Mouse (Mus musculus): Measurements from ENCODE around the gene C2cd2l.
"Not testable (repeated sequence)": the region's sequence is repeated elsewhere in the genome, so short reads cannot be mapped to it uniquely, and the experiment has no call there.

Gene C2cd2l

GRCm38 (mm10) chr9:44319887-44320798 lies at the start of gene C2cd2l:
Gene C2cd2l, minus strand, starts transcription at chr9:44320285.
- DNase-seq: peak; percentile 92

GRCm38 (mm10) chr9:44364480-44364879 lies 44.4 kb upstream of the C2cd2l start:
- DNase-seq: peak; percentile 21

GRCm38 (mm10) chr9:44361931-44362330 lies 41.8 kb upstream of the C2cd2l start:
- DNase-seq: not testable (repeated sequence)

GRCm38 (mm10) chr9:44361190-44361917 lies 41.3 kb upstream of the C2cd2l start, which contains the start of gene Vps11:
Gene Vps11, minus strand, starts transcription at chr9:44361670.
- DNase-seq: peak; percentile 96

GRCm38 (mm10) chr9:44357207-44357606 lies 37.1 kb upstream of the C2cd2l start:
- peak; percentile 32 for DNase-seq

GRCm38 (mm10) chr9:44353142-44353541 lies 33.1 kb upstream of the C2cd2l start:
- no peak for DNase-seq

GRCm38 (mm10) chr9:44352337-44352736 lies 32.3 kb upstream of the C2cd2l start:
- no peak for DNase-seq

GRCm38 (mm10) chr9:44351396-44351795 lies 31.3 kb upstream of the C2cd2l start:
- no peak for DNase-seq

- DNase-seq: no peak
Observed at GRCm38 (mm10) chr9:44348546-44348945, 28.5 kb upstream of the C2cd2l start.

- no peak for DNase-seq
Observed at GRCm38 (mm10) chr9:44347621-44348020, 27.5 kb upstream of the C2cd2l start.

GRCm38 (mm10) chr9:44347166-44347565 lies 27.1 kb upstream of the C2cd2l start:
- DNase-seq: no peak

- DNase-seq: no peak
Observed at GRCm38 (mm10) chr9:44345570-44346433, 25.7 kb upstream of the C2cd2l start.

- DNase-seq: peak; percentile 92
Observed at GRCm38 (mm10) chr9:44343781-44344421, 23.8 kb upstream of the C2cd2l start, which contains the start of gene Hmbs. Gene Hmbs, minus strand, starts transcription at chr9:44344228.

- DNase-seq: no peak
Observed at GRCm38 (mm10) chr9:44343290-44343689, 23.2 kb upstream of the C2cd2l start.

- no peak for DNase-seq
Observed at GRCm38 (mm10) chr9:44342605-44343004, 22.5 kb upstream of the C2cd2l start.

GRCm38 (mm10) chr9:44342173-44342572 lies 22.1 kb upstream of the C2cd2l start:
- no peak for DNase-seq

GRCm38 (mm10) chr9:44341487-44341886 lies 21.4 kb upstream of the C2cd2l start:
- no peak for DNase-seq

GRCm38 (mm10) chr9:44338574-44338973 lies 18.5 kb upstream of the C2cd2l start:
- DNase-seq: no peak

GRCm38 (mm10) chr9:44337436-44338169 lies 17.5 kb upstream of the C2cd2l start:
- no peak for DNase-seq

GRCm38 (mm10) chr9:44336964-44337363 lies 16.9 kb upstream of the C2cd2l start:
- DNase-seq: no peak

GRCm38 (mm10) chr9:44336513-44336912 lies 16.4 kb upstream of the C2cd2l start:
- DNase-seq: not testable (repeated sequence)

- no peak for DNase-seq
Observed at GRCm38 (mm10) chr9:44336093-44336406, 16.0 kb upstream of the C2cd2l start.
